In the genomic region with DNA sequence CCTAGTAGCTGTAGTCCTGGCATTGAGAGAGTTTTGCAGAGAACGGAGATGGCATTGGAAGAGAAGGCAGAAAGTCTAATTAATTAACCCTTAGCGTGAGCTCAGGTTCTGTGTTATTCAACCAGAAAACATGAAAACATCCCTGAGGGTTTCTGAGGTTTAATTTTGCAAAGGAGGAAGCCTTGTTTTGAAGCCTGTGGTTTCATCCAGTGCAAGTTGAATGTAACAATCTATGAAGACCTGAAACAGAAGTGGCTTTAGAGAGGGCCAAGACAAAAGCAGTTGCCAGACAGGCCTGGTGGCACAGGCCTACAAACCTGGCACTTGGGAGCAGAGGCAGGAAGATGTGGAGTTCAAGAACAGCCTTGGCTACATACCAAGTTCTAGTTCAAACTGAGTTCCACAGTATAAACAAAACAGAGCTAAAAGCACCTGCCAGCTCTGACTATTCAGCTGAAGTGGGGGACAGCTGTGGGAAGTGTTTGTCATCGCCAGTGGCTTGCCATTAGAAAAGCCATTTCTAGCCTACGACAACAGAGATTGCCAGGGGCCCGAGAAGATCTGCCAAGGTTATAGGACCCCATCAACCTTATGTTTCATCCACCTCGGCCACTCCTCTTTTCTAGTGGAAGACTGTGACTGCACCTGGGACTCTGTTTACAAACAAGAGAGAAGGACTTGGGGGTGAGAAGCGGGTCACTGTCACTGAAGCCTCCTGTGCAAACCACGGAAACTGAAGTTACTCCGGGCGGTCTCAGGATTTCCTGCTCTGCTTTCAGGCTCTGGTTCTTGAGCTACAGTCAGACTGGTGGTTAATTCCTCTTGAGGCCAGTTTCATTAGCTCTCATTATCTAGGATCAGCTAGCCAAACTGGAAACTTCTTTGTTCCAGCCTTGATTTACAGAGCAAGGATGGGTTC, we compare ENCODE assay signal across 9 mouse cellular contexts. TPM values are rescaled to one million over a fixed set of nuclear protein-coding genes. Genes with fewer than 3 reads are reported as not detected.
DNase-seq lines count a peak whose midpoint lies in the region; ATAC-seq and TF ChIP-seq lines count a peak whose summit lies in the region.
"Had no signal": no experiment of that assay in that cellular context is flagged by ENCODE, and none has a peak within 500 bp of the region (broad histone marks: within the 10 kb centered on the region; RNA-seq: fewer than 3 reads in every experiment).

No protein-coding gene starts in this region.

- no peak overlapping the region for H3K4me2 ChIP-seq in embryonic facial prominence, embryonic 12.5 days (replicated peaks)

- no peak for TF ChIP-seq POLR2A in spleen, adult 2 months (IDR thresholded peaks at IDR 0.05; ENCODE audit: low read depth, low read length)

- H3K36me3 ChIP-seq in embryonic facial prominence, embryonic 12.5 days = no peaks in the 10 kb centered on the region
- no peaks in the 10 kb centered on the region for H3K36me3 ChIP-seq in embryonic facial prominence, embryonic 10.5 days (replicated peaks)
- peaks cover 38% of the 10 kb centered on the region for H3K36me3 ChIP-seq in spleen, adult 2 months (ENCODE audit: control insufficient read depth, insufficient read depth, low read length)

- H3K9me3 ChIP-seq in embryonic facial prominence, embryonic 12.5 days = no peaks in the 10 kb centered on the region
- no peaks in the 10 kb centered on the region for H3K9me3 ChIP-seq in embryonic facial prominence, embryonic 10.5 days

- no peak overlapping the region for H3K4me3 ChIP-seq in embryonic facial prominence, embryonic 12.5 days
- H3K4me3 ChIP-seq in embryonic facial prominence, embryonic 10.5 days = no peak overlapping the region
- H3K4me3 ChIP-seq in spleen, adult 2 months (ENCODE audit: extremely low read depth, insufficient read depth, insufficient read length) = no peak overlapping the region
- H3K4me3 ChIP-seq in left cerebral cortex, adult 2 months = no peak overlapping the region

- ATAC-seq in embryonic facial prominence, embryonic 12.5 days (ENCODE audit: insufficient number of reproducible peaks, insufficient read depth, low FRiP score, low TSS enrichment) = no peak

- H3K27ac ChIP-seq in embryonic facial prominence, embryonic 12.5 days = 0 out of 2 replicates have a peak overlapping the region, but pooled peaks have one; percentile 12
- no peak overlapping the region for H3K27ac ChIP-seq in embryonic facial prominence, embryonic 10.5 days (replicated peaks)
- peak overlapping the region; percentile 95 for H3K27ac ChIP-seq in spleen, adult 2 months (ENCODE audit: insufficient read depth, low read length)
- no peak overlapping the region for H3K27ac ChIP-seq in left cerebral cortex, adult 2 months

- H3K27me3 ChIP-seq in embryonic facial prominence, embryonic 12.5 days = no peaks in the 10 kb centered on the region
- no peaks in the 10 kb centered on the region for H3K27me3 ChIP-seq in embryonic facial prominence, embryonic 10.5 days (replicated peaks; ENCODE audit: low read depth, poor library complexity, severe bottlenecking)
- H3K27me3 ChIP-seq in spleen, adult 2 months (ENCODE audit: control insufficient read depth, insufficient read depth, low read length) = no peaks in the 10 kb centered on the region

- H3K4me1 ChIP-seq in embryonic facial prominence, embryonic 12.5 days = no peaks in the 10 kb centered on the region
- no peaks in the 10 kb centered on the region for H3K4me1 ChIP-seq in embryonic facial prominence, embryonic 10.5 days
- H3K4me1 ChIP-seq in spleen, adult 2 months (ENCODE audit: control insufficient read depth, insufficient read depth, insufficient read length) = peaks cover 34% of the 10 kb centered on the region

- 73% methylated on average over 10 of the region's 10 CpGs for WGBS in embryonic facial prominence, embryonic 12.5 days
- WGBS in embryonic facial prominence, embryonic 10.5 days = 85% methylated on average over 10 of the region's 10 CpGs
- 8% methylated on average over 10 of the region's 10 CpGs for WGBS in spleen, adult 2 months

- intact Hi-C loops in left cerebral cortex, adult 2 months (cut with DNase I) = loop anchor here (5.0 kb wide), 1 partner anchor 50 kb away; no protein-coding TSS in a partner anchor

- no peak for TF ChIP-seq CTCF in spleen, adult 2 months (IDR thresholded peaks at IDR 0.05; ENCODE audit: extremely low read depth, insufficient read depth, insufficient read length, insufficient replicate concordance)
- no peak for TF ChIP-seq CTCF in left cerebral cortex, adult 2 months (IDR thresholded peaks at IDR 0.05)

- no peak overlapping the region for H3K9ac ChIP-seq in embryonic facial prominence, embryonic 12.5 days

- no peak for DNase-seq in embryonic facial prominence, embryonic 10.5 days (ENCODE audit: low spot score)
- DNase-seq in spleen, adult 2 months (ENCODE audit: low read depth in 1 of 2, low spot score in 2 of 2) = peak in 1 of 2 experiments; percentile 47
- no peak for DNase-seq in spleen, postnatal 10 days (ENCODE audit: low spot score in 2 of 2)
- peak; percentile 33 for DNase-seq in lung, postnatal 14 days
- peak; percentile 33 to 45 for DNase-seq in thymus, postnatal 36 days
- DNase-seq in urinary bladder, postnatal 36 days (ENCODE audit: low spot score in 2 of 2) = no peak
- no peak for DNase-seq in left cerebral cortex, adult 2 months (ENCODE audit: extremely low spot score in 1 of 2, low spot score in 2 of 2)
- DNase-seq: cerebellum, postnatal 10 days had no signal

RNA-seq across cellular contexts. Expression of a gene that starts 26.0 kb away (rescaled TPM):
- 21.4 and 21.5 TPM in 2 replicates for polyA plus RNA-seq in embryonic facial prominence, embryonic 12.5 days (2016; fragmentation: Nextera tagmentation; extraction: Ambion mirVana)
- polyA plus RNA-seq in embryonic facial prominence, embryonic 10.5 days (2016; fragmentation: Nextera tagmentation; extraction: Ambion mirVana) = 13.3 and 14.4 TPM in 2 replicates
- 4.3 and 4.6 TPM in 2 replicates for polyA plus RNA-seq in spleen, adult 2 months (2012; rRNA removed)
- 10 to 100 TPM; 27.6 to 31.8 TPM for total RNA-seq in left cerebral cortex, adult 2 months (2021)

Comparison
In these comparisons a context has a peak if more than half of its experiments do, and no peak if none do; other contexts are left out.
1. H3K27ac ChIP-seq: peak in embryonic facial prominence, embryonic 12.5 days (single experiment) and spleen, adult 2 months (single experiment); none in embryonic facial prominence, embryonic 10.5 days (single experiment) and left cerebral cortex, adult 2 months (single experiment).
2. DNase-seq: peak in lung, postnatal 14 days (single experiment) and thymus, postnatal 36 days (2 of 2); none in embryonic facial prominence, embryonic 10.5 days (single experiment), spleen, postnatal 10 days (0 of 2), urinary bladder, postnatal 36 days (0 of 2) and left cerebral cortex, adult 2 months (0 of 2).